Mouse (Mus musculus) macrophage (primary cell): ENCODE results near the gene Tbc1d22a. TPM values are rescaled to one million over a fixed set of nuclear protein-coding genes. Genes with fewer than 3 reads are reported as not detected.

Source experiments
- H3K27ac ChIP-seq: fragments of 350-480 bp; formaldehyde crosslinking; 2 replicates; pipeline ENCODE4 v1.9.0; 2021
- H3K36me3 ChIP-seq: fragments of 350-480 bp; formaldehyde crosslinking; 2 replicates; pipeline ENCODE4 v1.9.0; 2021; ENCODE audit errors: inconsistent target
- H3K4me3 ChIP-seq: fragments of 350-480 bp; formaldehyde crosslinking; 2 replicates; pipeline ENCODE4 v1.9.0; 2021; ENCODE audit errors: inconsistent target
- H3K79me2 ChIP-seq: fragments of 350-480 bp; formaldehyde crosslinking; 2 replicates; pipeline ENCODE4 v1.9.0; 2021; ENCODE audit errors: inconsistent target
- WGBS: methylation state at CpG from one replicate; pipeline ENCODE4 v1.1.7; 2026; ENCODE audit warnings: inconsistent platforms; ENCODE audit not compliant: missing documents; 5-methylcytosine and 5-hydroxymethylcytosine counted together
- polyA plus RNA-seq: library from polyadenylated mRNA; stranded (reverse); fragments of 250-400 nt; gene quantifications from 3 replicates; pipeline ENCODE4 v1.2.4, GENCODE M21; 2018; ENCODE audit warnings: inconsistent platforms

The Tbc1d22a gene
- polyA plus RNA-seq, 1 experiment from 2014 or later = 49.5 TPM

GRCm38 (mm10) chr15:86429766-86430335 lies 215.6 kb downstream of the Tbc1d22a start:
- no peaks in the 10 kb centered on the region for H3K36me3 ChIP-seq
- no peak overlapping the region for H3K4me3 ChIP-seq
- no peaks in the 10 kb centered on the region for H3K79me2 ChIP-seq
- H3K27ac ChIP-seq = no peak overlapping the region
- WGBS = 97% methylated on average over 8 of the region's 8 CpGs

- H3K4me3 ChIP-seq = no peak overlapping the region
- no peaks in the 10 kb centered on the region for H3K36me3 ChIP-seq
- no peaks in the 10 kb centered on the region for H3K79me2 ChIP-seq
- no peak overlapping the region for H3K27ac ChIP-seq
- 94% methylated on average over 10 of the region's 11 CpGs for WGBS
Measured at GRCm38 (mm10) chr15:86431539-86432080, 217.4 kb downstream of the Tbc1d22a start.

- H3K36me3 ChIP-seq = no peaks in the 10 kb centered on the region
- H3K4me3 ChIP-seq = no peak overlapping the region
- no peaks in the 10 kb centered on the region for H3K79me2 ChIP-seq
- no peak overlapping the region for H3K27ac ChIP-seq
Measured at GRCm38 (mm10) chr15:86432791-86433190, 218.5 kb downstream of the Tbc1d22a start.

- Histone ChIP-seq H3K36me3 (no peaks in the 10 kb centered on the region), H3K79me2 (no peaks in the 10 kb centered on the region), H3K4me3 (no peak overlapping the region), H3K27ac (no peak overlapping the region)
- WGBS = 82% methylated on average over 3 of the region's 8 CpGs
Measured at GRCm38 (mm10) chr15:86433378-86433777, 219.1 kb downstream of the Tbc1d22a start.

GRCm38 (mm10) chr15:86434241-86434640 lies 220.0 kb downstream of the Tbc1d22a start:
- no peak overlapping the region for H3K27ac ChIP-seq
- H3K4me3 ChIP-seq = no peak overlapping the region
- 87% methylated on average over 3 of the region's 3 CpGs for WGBS
- H3K36me3 ChIP-seq = no peaks in the 10 kb centered on the region
- H3K79me2 ChIP-seq = no peaks in the 10 kb centered on the region

GRCm38 (mm10) chr15:86437346-86437745 lies 223.1 kb downstream of the Tbc1d22a start:
- no peak overlapping the region for H3K4me3 ChIP-seq
- no peaks in the 10 kb centered on the region for H3K79me2 ChIP-seq
- WGBS = 97% methylated on average over 2 of the region's 2 CpGs
- no peak overlapping the region for H3K27ac ChIP-seq
- no peaks in the 10 kb centered on the region for H3K36me3 ChIP-seq

GRCm38 (mm10) chr15:86439015-86439796 lies 224.9 kb downstream of the Tbc1d22a start:
- H3K4me3 ChIP-seq = no peak overlapping the region
- 94% methylated on average over 15 of the region's 15 CpGs for WGBS
- H3K27ac ChIP-seq = no peak overlapping the region
- H3K79me2 ChIP-seq = no peaks in the 10 kb centered on the region
- no peaks in the 10 kb centered on the region for H3K36me3 ChIP-seq

- Histone ChIP-seq H3K27ac (no peak overlapping the region), H3K4me3 (no peak overlapping the region), H3K36me3 (no peaks in the 10 kb centered on the region), H3K79me2 (no peaks in the 10 kb centered on the region)
- 100% methylated on average over 2 of the region's 2 CpGs for whole genome bisulfite sequencing
Measured at GRCm38 (mm10) chr15:86444271-86444670, 230.0 kb downstream of the Tbc1d22a start.

- Histone ChIP-seq H3K79me2 (no peaks in the 10 kb centered on the region), H3K27ac (no peak overlapping the region), H3K36me3 (peaks cover 14% of the 10 kb centered on the region; the same call in 1 of the 2 replicates), H3K4me3 (no peak overlapping the region)
Measured at GRCm38 (mm10) chr15:86446064-86446463, 231.8 kb downstream of the Tbc1d22a start.

GRCm38 (mm10) chr15:86447251-86447650 lies 233.0 kb downstream of the Tbc1d22a start:
- Histone ChIP-seq H3K79me2 (no peaks in the 10 kb centered on the region), H3K27ac (no peak overlapping the region), H3K36me3 (peaks cover 19% of the 10 kb centered on the region; the same call in 1 of the 2 replicates), H3K4me3 (no peak overlapping the region)
- 94% methylated on average over 7 of the region's 7 CpGs for WGBS

- Histone ChIP-seq H3K79me2 (no peaks in the 10 kb centered on the region), H3K4me3 (no peak overlapping the region), H3K36me3 (peaks cover 19% of the 10 kb centered on the region; the same call in 1 of the 2 replicates), H3K27ac (no peak overlapping the region)
- WGBS = 97% methylated on average over 5 of the region's 5 CpGs
Measured at GRCm38 (mm10) chr15:86449236-86449635, 235.0 kb downstream of the Tbc1d22a start.

- no peak overlapping the region for H3K4me3 ChIP-seq
- H3K36me3 ChIP-seq = peaks cover 19% of the 10 kb centered on the region; the same call in 1 of the 2 replicates
- 100% methylated on average over 2 of the region's 2 CpGs for WGBS
- no peaks in the 10 kb centered on the region for H3K79me2 ChIP-seq
- H3K27ac ChIP-seq = no peak overlapping the region
Measured at GRCm38 (mm10) chr15:86449794-86450193, 235.5 kb downstream of the Tbc1d22a start.

- WGBS = 100% methylated on average over 3 of the region's 3 CpGs
- H3K79me2 ChIP-seq = no peaks in the 10 kb centered on the region
- H3K36me3 ChIP-seq = 0 out of 2 replicates have a peak, but pooled peaks cover 4% of the 10 kb centered on the region
- no peak overlapping the region for H3K27ac ChIP-seq
- H3K4me3 ChIP-seq = no peak overlapping the region
Measured at GRCm38 (mm10) chr15:86459413-86459812, 245.2 kb downstream of the Tbc1d22a start.

GRCm38 (mm10) chr15:86462636-86463035 lies 248.4 kb downstream of the Tbc1d22a start:
- peaks cover 4% of the 10 kb centered on the region; the same call in 1 of the 2 replicates for H3K36me3 ChIP-seq
- H3K4me3 ChIP-seq = no peak overlapping the region
- no peak overlapping the region for H3K27ac ChIP-seq
- no peaks in the 10 kb centered on the region for H3K79me2 ChIP-seq
- WGBS = 94% methylated on average over 8 of the region's 8 CpGs

- no peaks in the 10 kb centered on the region for H3K79me2 ChIP-seq
- no peak overlapping the region for H3K27ac ChIP-seq
- no peak overlapping the region for H3K4me3 ChIP-seq
- no peaks in the 10 kb centered on the region; the same call in 1 of the 2 replicates for H3K36me3 ChIP-seq
Measured at GRCm38 (mm10) chr15:86468082-86468481, 253.8 kb downstream of the Tbc1d22a start.
